Mouse (Mus musculus) liver, postnatal 0 days (tissue): ENCODE measurements around the gene Ryr3. TPM values are rescaled to one million over a fixed set of nuclear protein-coding genes. Genes with fewer than 3 reads are reported as not detected.
A peak's percentile ranks its signal among the peaks of the same experiment; 100 is the strongest.

Source experiments
- ATAC-seq: fragments of 200-750 bp; cut with Nextera tagmentation; 2 replicates; pipeline ENCODE4 v1.8.0; 2017; ENCODE audit warnings: mild to moderate bottlenecking, moderate library complexity
- DNase-seq: peaks from one replicate; pipeline ENCODE4 v3.0.0-alpha.2; 2016
- H3K27ac ChIP-seq: fragments of 300-500 bp; sonication (generic); 2 replicates; pipeline ENCODE4 v1.5.1; 2014; ENCODE audit warnings: antibody characterized with exemption, moderate library complexity, mild to moderate bottlenecking, low read depth
- H3K27me3 ChIP-seq: fragments of 300-500 bp; sonication (generic); 2 replicates; pipeline ENCODE4 v1.6.1; 2014; ENCODE audit warnings: low read length, control low read depth, mixed read lengths; ENCODE audit not compliant: insufficient read depth
- H3K36me3 ChIP-seq: fragments of 300-500 bp; sonication (generic); replicated peaks from 2 replicates; pipeline ENCODE4 v1.6.1; 2014; ENCODE audit warnings: mild to moderate bottlenecking, control low read depth, low read length, moderate library complexity, mixed read lengths; ENCODE audit not compliant: insufficient read depth
- H3K4me1 ChIP-seq: fragments of 300-500 bp; sonication (generic); 2 replicates; pipeline ENCODE4 v1.6.1; 2014; ENCODE audit warnings: antibody characterized with exemption, mild to moderate bottlenecking, control low read depth; ENCODE audit not compliant: insufficient read depth
- H3K4me2 ChIP-seq: fragments of 300-500 bp; sonication (generic); 2 replicates; pipeline ENCODE4 v1.6.1; 2014; ENCODE audit warnings: low read depth, mild to moderate bottlenecking, low read length, moderate library complexity, mixed read lengths
- H3K4me3 ChIP-seq: fragments of 300-500 bp; sonication (generic); 2 replicates; pipeline ENCODE4 v1.5.1; 2014; ENCODE audit warnings: low read depth, low read length
- H3K9ac ChIP-seq: fragments of 300-500 bp; sonication (generic); replicated peaks from 2 replicates; pipeline ENCODE4 v1.6.1; 2014; ENCODE audit warnings: mild to moderate bottlenecking, moderate library complexity
- H3K9me3 ChIP-seq: fragments of 300-500 bp; sonication (generic); 2 replicates; pipeline ENCODE4 v1.6.1; 2016; ENCODE audit warnings: mild to moderate bottlenecking, control low read depth, low read length, mixed read lengths
- CTCF ChIP-seq: sonication (generic); IDR thresholded peaks from 2 replicates; pipeline ENCODE4 v1.5.1; 2016; ENCODE audit warnings: antibody characterized with exemption, low read depth
- EP300 ChIP-seq: IDR thresholded peaks from 2 replicates; pipeline ENCODE4 v1.6.1; 2016; ENCODE audit warnings: antibody characterized with exemption, low read depth, mild to moderate bottlenecking
- WGBS: fragments of 180-500 bp; shearing (Covaris S2); extraction: QIAGEN DNeasy Blood & Tissue Kit; methylation state at CpG from one replicate; pipeline ENCODE4 v1.1.7; 2014; ENCODE audit not compliant: insufficient replicate concordance; 5-methylcytosine and 5-hydroxymethylcytosine counted together
- polyA plus RNA-seq: library from polyadenylated mRNA; unstranded; fragments of >200 nt; fragmentation: Nextera tagmentation; extraction: Ambion mirVana; gene quantifications from 2 replicates; pipeline ENCODE4 v1.2.1, GENCODE M21; 2015

Gene Ryr3
- polyA plus RNA-seq, 1 experiment from 2014 or later: not detected

- no peaks in the 10 kb centered on the region for H3K27me3 ChIP-seq
- H3K27ac ChIP-seq: no peak overlapping the region
- H3K4me2 ChIP-seq: no peak overlapping the region
- H3K9ac ChIP-seq: no peak overlapping the region
- TF ChIP-seq EP300: no peak
- no peak for TF ChIP-seq CTCF
- no peaks in the 10 kb centered on the region for H3K9me3 ChIP-seq
- no peaks in the 10 kb centered on the region for H3K36me3 ChIP-seq
- WGBS: 67% methylated on average over 2 of the region's 2 CpGs
- no peak for DNase-seq
- H3K4me1 ChIP-seq: no peaks in the 10 kb centered on the region
- ATAC-seq: no peak
- H3K4me3 ChIP-seq: no peak overlapping the region
These were observed 454.9 kb downstream of the Ryr3 start for GRCm38 (mm10) chr2:112762006-112762405.

- no peak overlapping the region for H3K4me3 ChIP-seq
- no peak overlapping the region for H3K9ac ChIP-seq
- no peaks in the 10 kb centered on the region for H3K9me3 ChIP-seq
- 72% methylated on average over 6 of the region's 6 CpGs for WGBS
- no peak for TF ChIP-seq EP300
- no peak for TF ChIP-seq CTCF
- no peaks in the 10 kb centered on the region for H3K4me1 ChIP-seq
- DNase-seq (no peak), ATAC-seq (no peak)
- no peaks in the 10 kb centered on the region for H3K36me3 ChIP-seq
- no peak overlapping the region for H3K4me2 ChIP-seq
- no peak overlapping the region for H3K27ac ChIP-seq
- no peaks in the 10 kb centered on the region for H3K27me3 ChIP-seq
These were observed 455.5 kb downstream of the Ryr3 start for GRCm38 (mm10) chr2:112761196-112761913.

GRCm38 (mm10) chr2:112760692-112761091, 456.2 kb downstream of the Ryr3 start:
- Histone ChIP-seq H3K27me3 (no peaks in the 10 kb centered on the region), H3K36me3 (no peaks in the 10 kb centered on the region), H3K4me1 (no peaks in the 10 kb centered on the region), H3K4me2 (no peak overlapping the region), H3K9me3 (no peaks in the 10 kb centered on the region), H3K27ac (no peak overlapping the region), H3K4me3 (no peak overlapping the region), H3K9ac (no peak overlapping the region)
- WGBS: 53% methylated on average over 4 of the region's 4 CpGs
- no peak for TF ChIP-seq CTCF
- TF ChIP-seq EP300: no peak
- DNase-seq (no peak), ATAC-seq (no peak)

GRCm38 (mm10) chr2:112759678-112760077, 457.2 kb downstream of the Ryr3 start:
- WGBS: 66% methylated on average over 5 of the region's 5 CpGs
- no peaks in the 10 kb centered on the region for H3K36me3 ChIP-seq
- H3K4me3 ChIP-seq: no peak overlapping the region
- no peaks in the 10 kb centered on the region for H3K27me3 ChIP-seq
- DNase-seq: no peak
- H3K4me1 ChIP-seq: no peaks in the 10 kb centered on the region
- H3K4me2 ChIP-seq: no peak overlapping the region
- ATAC-seq: no peak
- no peaks in the 10 kb centered on the region for H3K9me3 ChIP-seq
- TF ChIP-seq EP300: no peak
- peak; percentile 24; the same call in 1 of the 2 replicates for TF ChIP-seq CTCF
- no peak overlapping the region for H3K27ac ChIP-seq
- no peak overlapping the region for H3K9ac ChIP-seq

- TF ChIP-seq CTCF (no peak), EP300 (no peak)
- ATAC-seq: no peak
- WGBS: 79% methylated on average over 2 of the region's 2 CpGs
- Histone ChIP-seq H3K27ac (no peak overlapping the region), H3K27me3 (no peaks in the 10 kb centered on the region), H3K4me2 (no peak overlapping the region), H3K4me3 (no peak overlapping the region), H3K9me3 (no peaks in the 10 kb centered on the region), H3K4me1 (no peaks in the 10 kb centered on the region), H3K36me3 (no peaks in the 10 kb centered on the region), H3K9ac (no peak overlapping the region)
- DNase-seq: no peak
These were observed 458.2 kb downstream of the Ryr3 start for GRCm38 (mm10) chr2:112758732-112759131.

GRCm38 (mm10) chr2:112753316-112753715, 463.6 kb downstream of the Ryr3 start:
- TF ChIP-seq CTCF: no peak
- no peak for TF ChIP-seq EP300
- Histone ChIP-seq H3K36me3 (no peaks in the 10 kb centered on the region), H3K27ac (no peak overlapping the region), H3K4me3 (no peak overlapping the region), H3K9ac (no peak overlapping the region), H3K9me3 (no peaks in the 10 kb centered on the region), H3K4me1 (no peaks in the 10 kb centered on the region), H3K4me2 (no peak overlapping the region), H3K27me3 (no peaks in the 10 kb centered on the region)
- WGBS: 66% methylated on average over 4 of the region's 4 CpGs
- DNase-seq: no peak
- no peak for ATAC-seq
